Mouse (Mus musculus): Measurements from ENCODE around the gene Fyb. TPM values are rescaled to one million over a fixed set of nuclear protein-coding genes. Genes with fewer than 3 reads are reported as not detected.

The Fyb gene
- total RNA-seq (2021): 1 to 10 TPM; 2.0 to 3.4 TPM
- long read RNA-seq, experiment 1: 0 reads
- long read RNA-seq, experiment 2: 0 reads

- no peak for DNase-seq
- intact Hi-C loops (cut with DNase I; ENCODE audit: low total_unique reads): no loop called here
These were observed at the start of gene Fyb for GRCm38 (mm10) chr15:6522653-6523167. Gene Fyb, plus strand, starts transcription at chr15:6522853.

- intact Hi-C loops (cut with DNase I; ENCODE audit: low total_unique reads): no loop called here
- DNase-seq: no peak
These were observed 39.1 kb upstream of the Fyb start for GRCm38 (mm10) chr15:6483561-6483960.

GRCm38 (mm10) chr15:6492386-6492785 is 30.3 kb upstream of the Fyb start:
- intact Hi-C loops (cut with DNase I; ENCODE audit: low total_unique reads): no loop called here
- no peak for DNase-seq

GRCm38 (mm10) chr15:6498396-6499070 is 24.1 kb upstream of the Fyb start:
- intact Hi-C loops (cut with DNase I; ENCODE audit: low total_unique reads): no loop called here
- DNase-seq: no peak

- DNase-seq: peak; percentile 5
- intact Hi-C loops (cut with DNase I; ENCODE audit: low total_unique reads): no loop called here
These were observed 21.9 kb upstream of the Fyb start for GRCm38 (mm10) chr15:6500787-6501186.

- DNase-seq: no peak
- intact Hi-C loops (cut with DNase I; ENCODE audit: low total_unique reads): no loop called here
These were observed 5.1 kb upstream of the Fyb start for GRCm38 (mm10) chr15:6517525-6517924.

- no peak for DNase-seq
- intact Hi-C loops (cut with DNase I; ENCODE audit: low total_unique reads): no loop called here
These were observed 3.0 kb upstream of the Fyb start for GRCm38 (mm10) chr15:6519417-6520255.

- DNase-seq: no peak
- intact Hi-C loops (cut with DNase I; ENCODE audit: low total_unique reads): no loop called here
These were observed 2.0 kb upstream of the Fyb start for GRCm38 (mm10) chr15:6520505-6521155.

- DNase-seq: no peak
- intact Hi-C loops (cut with DNase I; ENCODE audit: low total_unique reads): no loop called here
These were observed 2.1 kb downstream of the Fyb start for GRCm38 (mm10) chr15:6524801-6525200.

- no peak for DNase-seq
- intact Hi-C loops (cut with DNase I; ENCODE audit: low total_unique reads): no loop called here
These were observed 2.7 kb downstream of the Fyb start for GRCm38 (mm10) chr15:6525386-6525785.

- DNase-seq: no peak
- intact Hi-C loops (cut with DNase I; ENCODE audit: low total_unique reads): no loop called here
These were observed 11.2 kb downstream of the Fyb start for GRCm38 (mm10) chr15:6533858-6534343.

GRCm38 (mm10) chr15:6534592-6534991 is 11.9 kb downstream of the Fyb start:
- DNase-seq: no peak
- intact Hi-C loops (cut with DNase I; ENCODE audit: low total_unique reads): no loop called here

- intact Hi-C loops (cut with DNase I; ENCODE audit: low total_unique reads): no loop called here
- DNase-seq: no peak
These were observed 17.1 kb downstream of the Fyb start for GRCm38 (mm10) chr15:6539639-6540338.

- DNase-seq: no peak
- intact Hi-C loops (cut with DNase I; ENCODE audit: low total_unique reads): no loop called here
These were observed 26.3 kb downstream of the Fyb start for GRCm38 (mm10) chr15:6548911-6549310.

- intact Hi-C loops (cut with DNase I; ENCODE audit: low total_unique reads): no loop called here
- no peak for DNase-seq
These were observed 29.2 kb downstream of the Fyb start for GRCm38 (mm10) chr15:6551875-6552274.

- intact Hi-C loops (cut with DNase I; ENCODE audit: low total_unique reads): no loop called here
- DNase-seq: no peak
These were observed 32.1 kb downstream of the Fyb start for GRCm38 (mm10) chr15:6554742-6555141.

GRCm38 (mm10) chr15:6555536-6555935 is 32.9 kb downstream of the Fyb start:
- intact Hi-C loops (cut with DNase I; ENCODE audit: low total_unique reads): no loop called here
- no peak for DNase-seq

GRCm38 (mm10) chr15:6556272-6556671 is 33.6 kb downstream of the Fyb start:
- DNase-seq: no peak
- intact Hi-C loops (cut with DNase I; ENCODE audit: low total_unique reads): no loop called here

GRCm38 (mm10) chr15:6556911-6557310 is 34.3 kb downstream of the Fyb start:
- intact Hi-C loops (cut with DNase I; ENCODE audit: low total_unique reads): no loop called here
- DNase-seq: no peak

All from gastrocnemius, postnatal 14 days (tissue).